Mouse (Mus musculus): Measurements from ENCODE around the gene Mast4. TPM values are rescaled to one million over a fixed set of nuclear protein-coding genes. Genes with fewer than 3 reads are reported as not detected.

Mast4 gene
- polyA plus RNA-seq, 1 experiment from 2014 or later = 14.6 TPM

DNA sequence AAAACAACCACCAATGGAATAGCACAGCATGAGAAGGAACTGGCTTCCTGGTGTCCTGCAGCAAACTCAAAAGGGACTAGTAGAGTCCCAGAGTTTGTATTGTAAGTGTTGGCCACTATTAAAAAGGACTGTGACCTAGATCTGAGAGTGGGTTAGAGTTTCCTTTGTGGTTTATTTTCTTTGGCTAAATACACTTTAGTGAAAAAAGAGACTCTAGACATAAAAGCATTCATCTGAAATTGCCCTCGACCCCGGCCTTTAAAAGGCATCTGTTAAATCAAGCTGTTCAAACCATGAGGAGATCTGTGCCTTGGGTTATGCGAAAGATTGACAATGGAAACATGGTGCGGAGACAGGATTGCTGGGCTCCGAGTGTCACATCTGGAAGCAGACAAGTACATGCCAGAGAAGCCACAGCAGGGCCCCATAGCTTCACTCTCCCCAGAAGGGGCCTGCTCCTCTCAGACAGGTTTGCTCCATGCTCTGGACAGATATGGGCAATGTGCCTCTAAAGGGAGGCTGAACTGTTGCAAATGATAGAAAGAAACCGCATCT, 543.6 kb downstream of the Mast4 start:
- no peaks in the 10 kb centered on the region for H3K4me1 ChIP-seq
- no peaks in the 10 kb centered on the region for H3K36me3 ChIP-seq
- WGBS = 60% methylated on average over 6 of the region's 6 CpGs
- no peak overlapping the region for H3K4me2 ChIP-seq (replicated peaks)
- no peaks in the 10 kb centered on the region for H3K9me3 ChIP-seq
- no peak overlapping the region for H3K27ac ChIP-seq (replicated peaks)
- no peak overlapping the region for H3K9ac ChIP-seq (replicated peaks)
- no peaks in the 10 kb centered on the region for H3K27me3 ChIP-seq
- ATAC-seq (replicated peaks) = no peak
- no peak overlapping the region for H3K4me3 ChIP-seq

DNA sequence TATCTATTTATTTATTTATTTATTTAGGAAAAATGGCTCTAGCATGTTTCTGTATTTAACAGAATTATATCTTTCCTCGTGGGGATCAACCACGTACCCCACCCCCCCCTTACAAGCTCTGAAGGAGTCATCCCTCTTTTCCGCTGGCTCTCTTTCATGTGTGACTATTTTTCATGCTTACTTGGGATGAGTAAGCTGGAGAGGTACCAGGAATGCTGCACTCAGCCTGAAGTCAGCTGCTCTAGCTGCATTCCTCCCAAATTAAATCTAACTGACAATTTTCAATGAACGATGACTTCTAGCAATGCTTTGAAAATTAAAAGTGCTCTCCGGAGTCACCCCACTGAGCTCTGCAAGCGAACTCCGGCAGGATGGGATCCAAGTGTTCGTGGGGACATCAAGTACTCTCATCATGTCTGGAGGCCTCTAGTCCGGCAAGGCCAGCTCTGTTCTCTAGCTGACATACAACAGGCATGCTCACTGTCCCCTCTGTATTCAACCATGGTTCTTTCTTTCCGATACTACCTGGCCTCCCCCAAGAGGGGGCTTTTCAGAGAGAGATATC, 547.5 kb downstream of the Mast4 start:
- H3K4me2 ChIP-seq (replicated peaks) = no peak overlapping the region
- H3K9me3 ChIP-seq = no peaks in the 10 kb centered on the region

GRCm38 (mm10) chr13:102783531-102784310, 550.6 kb downstream of the Mast4 start:
- no peaks in the 10 kb centered on the region for H3K36me3 ChIP-seq
- 33% methylated on average over 7 of the region's 7 CpGs for WGBS
- ATAC-seq (replicated peaks) = no peak
- no peaks in the 10 kb centered on the region for H3K9me3 ChIP-seq
- H3K27me3 ChIP-seq = no peaks in the 10 kb centered on the region
- H3K9ac ChIP-seq (replicated peaks) = no peak overlapping the region
- H3K27ac ChIP-seq (replicated peaks) = no peak overlapping the region
- peaks cover 7% of the 10 kb centered on the region; the same call in 1 of the 2 replicates for H3K4me1 ChIP-seq
- H3K4me2 ChIP-seq (replicated peaks) = no peak overlapping the region
- no peak overlapping the region for H3K4me3 ChIP-seq

More for the DNA sequence above, 547.5 kb downstream of the Mast4 start:
- no peak overlapping the region for H3K9ac ChIP-seq (replicated peaks)
- whole genome bisulfite sequencing = 88% methylated on average over 10 of the region's 10 CpGs
- ATAC-seq (replicated peaks) = no peak
- no peaks in the 10 kb centered on the region for H3K27me3 ChIP-seq
- no peak overlapping the region for H3K27ac ChIP-seq (replicated peaks)
- H3K36me3 ChIP-seq = no peaks in the 10 kb centered on the region
- peaks cover 4% of the 10 kb centered on the region; the same call in 1 of the 2 replicates for H3K4me1 ChIP-seq
- H3K4me3 ChIP-seq = no peak overlapping the region

DNA sequence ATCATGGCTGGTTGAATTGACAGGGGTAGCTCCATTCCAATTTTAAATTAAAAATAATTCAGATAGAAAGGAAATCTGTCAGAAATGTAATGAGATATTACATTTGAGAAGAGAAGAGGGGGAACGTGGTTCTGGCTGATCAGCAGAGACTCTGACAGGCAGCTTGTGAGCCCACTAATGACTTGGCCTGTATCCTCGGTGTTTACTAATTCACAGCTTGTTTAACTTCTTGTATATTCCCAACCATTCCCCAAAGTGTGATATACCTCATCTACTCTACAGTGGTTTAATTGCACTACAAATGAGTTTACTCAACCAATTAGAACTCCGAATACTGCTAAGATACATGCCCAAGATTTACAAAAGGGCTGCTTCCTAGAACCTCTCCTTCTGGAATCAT, 555.0 kb downstream of the Mast4 start:
- peak; percentile 58; the same call in 1 of the 2 replicates for ATAC-seq (replicated peaks)
- Histone ChIP-seq H3K4me1 (peaks cover 7% of the 10 kb centered on the region; the same call in 1 of the 2 replicates), H3K27me3 (no peaks in the 10 kb centered on the region), H3K4me2 (replicated peaks) (no peak overlapping the region), H3K4me3 (no peak overlapping the region), H3K36me3 (no peaks in the 10 kb centered on the region), H3K9ac (replicated peaks) (no peak overlapping the region), H3K9me3 (no peaks in the 10 kb centered on the region), H3K27ac (replicated peaks) (no peak overlapping the region)
- WGBS = 61% methylated on average over 3 of the region's 3 CpGs

GRCm38 (mm10) chr13:102778859-102779258, 555.4 kb downstream of the Mast4 start:
- Histone ChIP-seq H3K27ac (replicated peaks) (no peak overlapping the region), H3K4me2 (replicated peaks) (no peak overlapping the region), H3K4me1 (peaks cover 7% of the 10 kb centered on the region; the same call in 1 of the 2 replicates), H3K4me3 (no peak overlapping the region), H3K27me3 (no peaks in the 10 kb centered on the region), H3K9ac (replicated peaks) (no peak overlapping the region), H3K36me3 (no peaks in the 10 kb centered on the region), H3K9me3 (no peaks in the 10 kb centered on the region)
- WGBS = 97% methylated on average over 3 of the region's 3 CpGs
- 0 out of 2 replicates have a peak, but pooled peaks have one; percentile 38 for ATAC-seq (replicated peaks)

DNA sequence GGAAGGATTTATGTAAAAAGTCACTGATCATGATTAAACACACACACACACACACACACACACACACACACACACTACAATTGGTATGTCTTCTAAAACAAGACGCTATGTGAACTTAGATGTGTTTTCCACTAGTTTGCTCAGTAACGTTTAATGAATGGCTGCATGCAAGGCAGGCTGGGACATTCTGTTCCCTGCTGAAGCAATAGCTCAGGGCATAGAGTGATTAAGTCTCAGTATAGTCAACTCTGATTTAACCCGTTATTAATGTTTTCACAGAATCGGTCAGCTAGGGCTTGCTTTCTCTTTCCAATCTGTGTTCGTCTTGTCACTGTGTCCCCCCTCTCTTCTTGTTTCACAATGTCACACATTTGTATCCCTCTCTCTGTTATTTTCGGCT, 558.8 kb downstream of the Mast4 start:
- Histone ChIP-seq H3K9me3 (no peaks in the 10 kb centered on the region), H3K9ac (replicated peaks) (no peak overlapping the region), H3K4me2 (replicated peaks) (no peak overlapping the region), H3K4me1 (peaks cover 3% of the 10 kb centered on the region; the same call in 1 of the 2 replicates), H3K27me3 (no peaks in the 10 kb centered on the region), H3K27ac (replicated peaks) (no peak overlapping the region), H3K36me3 (no peaks in the 10 kb centered on the region), H3K4me3 (no peak overlapping the region)
- no peak for ATAC-seq (replicated peaks)
- WGBS = 82% methylated on average over 6 of the region's 6 CpGs

GRCm38 (mm10) chr13:102774786-102775201, 559.5 kb downstream of the Mast4 start:
- Histone ChIP-seq H3K36me3 (no peaks in the 10 kb centered on the region), H3K4me3 (no peak overlapping the region), H3K9ac (replicated peaks) (no peak overlapping the region), H3K4me1 (peaks cover 3% of the 10 kb centered on the region; the same call in 1 of the 2 replicates), H3K27ac (replicated peaks) (peak overlapping the region; percentile 39; the same call in 1 of the 2 replicates), H3K27me3 (no peaks in the 10 kb centered on the region), H3K9me3 (no peaks in the 10 kb centered on the region), H3K4me2 (replicated peaks) (no peak overlapping the region)
- WGBS = 58% methylated on average over 7 of the region's 7 CpGs
- ATAC-seq (replicated peaks) = peak; percentile 61

DNA sequence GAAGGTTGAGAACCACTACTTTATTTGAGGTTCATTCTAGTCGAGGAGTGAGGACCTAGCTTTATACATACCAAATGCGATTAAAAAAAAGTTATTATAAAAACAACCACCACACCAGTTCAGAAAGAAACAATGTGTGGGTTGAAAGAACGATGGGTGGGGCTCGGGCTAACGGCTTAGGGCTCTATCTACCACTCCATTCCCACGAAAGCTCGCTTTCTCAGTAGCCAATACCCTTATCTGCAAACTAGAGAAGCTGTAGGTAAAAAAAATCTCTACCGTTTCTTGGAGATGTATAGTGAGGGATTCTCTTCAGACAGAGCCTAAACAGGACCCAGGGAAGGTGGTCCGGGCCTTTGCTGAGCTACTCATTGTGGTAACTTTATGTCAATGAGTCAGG, 561.1 kb downstream of the Mast4 start:
- WGBS = 90% methylated on average over 9 of the region's 9 CpGs
- no peak for ATAC-seq (replicated peaks)
- no peaks in the 10 kb centered on the region for H3K36me3 ChIP-seq
- H3K4me1 ChIP-seq = peaks cover 14% of the 10 kb centered on the region
- H3K27ac ChIP-seq (replicated peaks) = no peak overlapping the region
- no peak overlapping the region for H3K4me2 ChIP-seq (replicated peaks)
- no peak overlapping the region for H3K4me3 ChIP-seq
- no peaks in the 10 kb centered on the region for H3K27me3 ChIP-seq
- H3K9ac ChIP-seq (replicated peaks) = no peak overlapping the region
- H3K9me3 ChIP-seq = no peaks in the 10 kb centered on the region

DNA sequence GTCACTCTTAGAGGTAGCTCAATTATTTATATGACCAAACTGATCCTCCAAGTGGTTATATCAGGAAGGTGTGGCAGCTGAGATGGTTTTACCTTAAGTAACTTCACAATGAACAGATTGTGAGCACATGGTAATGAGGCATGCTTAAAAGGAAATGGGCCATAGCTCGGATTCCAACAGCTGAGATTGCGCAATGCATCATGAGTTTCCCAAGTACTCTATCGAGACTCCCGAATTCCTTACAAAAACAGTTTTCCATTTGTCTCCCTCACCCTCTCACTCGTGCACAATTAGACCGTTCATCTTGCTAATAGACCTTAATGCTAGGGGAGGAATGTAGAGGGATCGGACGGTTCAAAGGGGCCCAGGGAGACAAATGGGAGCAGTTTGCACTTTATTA, 564.1 kb downstream of the Mast4 start:
- Histone ChIP-seq H3K4me3 (no peak overlapping the region), H3K27ac (replicated peaks) (no peak overlapping the region), H3K36me3 (no peaks in the 10 kb centered on the region), H3K4me1 (peaks cover 17% of the 10 kb centered on the region), H3K27me3 (no peaks in the 10 kb centered on the region), H3K9me3 (no peaks in the 10 kb centered on the region), H3K4me2 (replicated peaks) (no peak overlapping the region), H3K9ac (replicated peaks) (no peak overlapping the region)
- 71% methylated on average over 8 of the region's 8 CpGs for whole genome bisulfite sequencing
- no peak for ATAC-seq (replicated peaks)

GRCm38 (mm10) chr13:102768512-102768911, 565.8 kb downstream of the Mast4 start:
- no peak overlapping the region for H3K4me3 ChIP-seq
- H3K4me2 ChIP-seq (replicated peaks) = no peak overlapping the region
- H3K9ac ChIP-seq (replicated peaks) = no peak overlapping the region
- H3K36me3 ChIP-seq = no peaks in the 10 kb centered on the region
- 0 out of 2 replicates have a peak, but pooled peaks have one; percentile 17 for ATAC-seq (replicated peaks)
- peak overlapping the region; percentile 13 for H3K27ac ChIP-seq (replicated peaks)
- H3K27me3 ChIP-seq = no peaks in the 10 kb centered on the region
- 43% methylated on average over 11 of the region's 11 CpGs for WGBS
- no peaks in the 10 kb centered on the region for H3K9me3 ChIP-seq
- peaks cover 17% of the 10 kb centered on the region for H3K4me1 ChIP-seq

DNA sequence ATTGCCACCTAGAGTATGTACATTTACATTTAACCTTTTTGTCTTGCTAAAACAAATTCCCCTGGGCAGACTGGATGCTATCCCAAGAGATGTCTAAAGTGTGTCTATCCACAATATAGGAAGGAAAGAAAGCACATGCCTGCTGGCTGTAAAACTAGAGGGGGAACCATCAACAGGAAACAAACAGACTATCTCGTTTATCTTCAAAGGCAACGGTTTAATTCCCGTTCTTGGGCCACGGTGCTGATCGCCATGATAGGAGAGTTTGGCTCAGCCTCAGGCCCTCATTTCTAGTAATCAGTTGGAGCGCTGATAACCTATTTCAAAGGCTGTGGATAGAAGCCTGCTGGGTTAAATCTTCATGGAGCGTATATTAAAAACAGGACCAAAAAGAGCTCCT, 567.2 kb downstream of the Mast4 start:
- no peaks in the 10 kb centered on the region for H3K9me3 ChIP-seq
- no peaks in the 10 kb centered on the region for H3K36me3 ChIP-seq
- peaks cover 17% of the 10 kb centered on the region for H3K4me1 ChIP-seq
- no peak overlapping the region for H3K9ac ChIP-seq (replicated peaks)
- H3K4me3 ChIP-seq = no peak overlapping the region
- WGBS = 72% methylated on average over 7 of the region's 7 CpGs
- ATAC-seq (replicated peaks) = no peak
- no peaks in the 10 kb centered on the region for H3K27me3 ChIP-seq
- no peak overlapping the region for H3K4me2 ChIP-seq (replicated peaks)
- no peak overlapping the region for H3K27ac ChIP-seq (replicated peaks)

GRCm38 (mm10) chr13:102765216-102765615, 569.1 kb downstream of the Mast4 start:
- peak; percentile 33; the same call in 1 of the 2 replicates for ATAC-seq (replicated peaks)
- Histone ChIP-seq H3K27me3 (no peaks in the 10 kb centered on the region), H3K4me2 (replicated peaks) (no peak overlapping the region), H3K4me3 (no peak overlapping the region), H3K4me1 (peaks cover 17% of the 10 kb centered on the region), H3K27ac (replicated peaks) (no peak overlapping the region), H3K36me3 (no peaks in the 10 kb centered on the region), H3K9me3 (no peaks in the 10 kb centered on the region), H3K9ac (replicated peaks) (no peak overlapping the region)
- WGBS = 60% methylated on average over 11 of the region's 11 CpGs
